Mouse (Mus musculus): ENCODE measurements around the gene Lhfpl2.

Gene Lhfpl2

DNA sequence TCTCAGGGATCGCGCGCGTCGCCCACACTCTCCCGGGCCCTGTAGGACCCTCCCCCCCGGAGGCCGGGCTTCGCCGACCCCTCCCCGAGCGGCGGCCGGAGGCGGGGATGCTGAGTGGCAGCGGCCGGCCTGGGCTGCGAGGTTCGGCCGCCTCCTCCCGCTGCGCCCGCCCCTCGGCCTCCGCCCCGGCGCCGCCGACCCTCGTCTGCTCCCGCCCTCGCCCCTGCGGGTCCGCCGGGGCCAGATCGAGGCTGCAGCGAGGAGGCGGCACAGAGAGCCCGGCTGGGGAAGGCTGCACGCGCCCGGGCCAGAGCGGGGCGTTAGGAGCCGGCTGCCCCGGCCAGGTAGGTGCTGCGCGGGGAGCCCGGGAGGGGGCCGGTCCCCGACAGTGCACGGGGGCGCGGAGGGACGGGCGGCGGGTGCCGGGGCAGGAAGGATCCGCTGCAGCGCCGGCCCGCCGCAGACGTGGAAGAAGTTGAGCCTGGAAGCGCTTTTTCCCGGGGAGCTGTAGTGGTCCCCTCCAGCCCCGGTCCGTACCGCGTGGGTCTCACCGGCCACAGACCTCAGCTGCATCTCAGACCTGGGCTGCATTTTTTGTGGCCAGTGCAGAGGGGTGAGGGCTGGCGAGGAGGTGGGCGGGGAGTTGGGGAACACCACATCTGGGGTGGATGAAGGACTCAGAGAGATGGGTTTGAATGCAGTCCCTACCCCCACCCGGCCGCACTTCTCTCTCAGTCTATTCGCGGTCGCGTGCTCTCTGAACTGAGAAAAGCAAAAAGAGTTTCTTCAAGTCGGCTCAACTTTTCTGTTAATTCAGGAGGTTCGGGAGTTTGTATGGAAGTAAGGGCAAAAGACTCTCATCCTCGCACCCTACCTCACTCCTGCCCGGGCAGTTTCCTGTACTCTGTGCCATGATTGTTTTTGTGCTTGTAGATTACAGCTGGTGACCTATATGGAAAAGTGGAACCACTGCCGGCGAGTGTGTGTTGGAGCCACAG is at the start of gene Lhfpl2:
Gene Lhfpl2 (plus strand): TSS at position 234 of the 998 bp plus-strand sequence.
- 1% methylated on average over 84 of the region's 85 CpGs for WGBS

- 79% methylated on average over 4 of the region's 4 CpGs for WGBS
Measured at GRCm38 (mm10) chr13:94011996-94012575, 45.5 kb upstream of the Lhfpl2 start.

DNA sequence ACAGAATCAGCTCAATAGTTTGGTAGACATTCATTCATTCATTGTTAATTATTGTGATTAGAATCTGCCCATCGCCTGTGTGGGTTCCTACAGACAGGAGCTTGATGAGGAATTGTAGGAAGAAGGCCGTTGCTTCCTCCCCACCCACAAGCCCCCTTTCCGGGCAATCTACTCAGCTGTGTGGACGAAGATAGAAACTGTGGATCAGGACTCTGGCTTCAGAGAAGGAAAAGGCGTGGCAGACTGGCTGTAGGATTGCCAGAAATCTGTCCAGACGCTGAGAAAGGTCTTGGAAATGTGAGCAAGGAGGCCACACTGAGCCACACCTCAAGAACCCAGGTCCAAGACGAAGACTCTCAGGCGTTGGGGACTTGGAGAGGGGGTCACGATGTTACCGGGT is 43.6 kb upstream of the Lhfpl2 start:
- 82% methylated on average over 10 of the region's 10 CpGs for WGBS

- 69% methylated on average over 10 of the region's 13 CpGs for WGBS
Measured at GRCm38 (mm10) chr13:94024575-94024974, 33.0 kb upstream of the Lhfpl2 start.

GRCm38 (mm10) chr13:94029147-94029546 is 28.4 kb upstream of the Lhfpl2 start:
- 56% methylated on average over 10 of the region's 10 CpGs for WGBS

DNA sequence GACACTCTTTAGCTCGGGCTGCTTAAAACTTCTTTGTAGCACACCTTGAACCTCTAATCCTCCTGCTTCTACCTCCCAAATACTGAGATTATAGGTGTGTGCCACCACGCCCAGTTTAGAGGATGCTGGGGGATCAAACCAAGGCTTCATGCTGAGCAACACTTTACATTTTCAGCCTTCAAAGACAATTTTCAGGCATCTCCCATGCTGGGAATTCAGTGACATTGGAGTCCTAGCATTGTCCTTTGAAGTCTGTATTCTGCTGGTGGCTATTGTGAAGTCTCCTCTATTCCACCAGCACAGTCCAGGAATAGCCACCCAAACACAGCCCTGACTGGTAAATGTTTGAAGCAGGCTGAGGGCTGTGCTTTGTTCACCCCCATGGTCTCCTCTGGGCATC is 27.0 kb upstream of the Lhfpl2 start:
- WGBS: 82% methylated on average over 2 of the region's 2 CpGs

DNA sequence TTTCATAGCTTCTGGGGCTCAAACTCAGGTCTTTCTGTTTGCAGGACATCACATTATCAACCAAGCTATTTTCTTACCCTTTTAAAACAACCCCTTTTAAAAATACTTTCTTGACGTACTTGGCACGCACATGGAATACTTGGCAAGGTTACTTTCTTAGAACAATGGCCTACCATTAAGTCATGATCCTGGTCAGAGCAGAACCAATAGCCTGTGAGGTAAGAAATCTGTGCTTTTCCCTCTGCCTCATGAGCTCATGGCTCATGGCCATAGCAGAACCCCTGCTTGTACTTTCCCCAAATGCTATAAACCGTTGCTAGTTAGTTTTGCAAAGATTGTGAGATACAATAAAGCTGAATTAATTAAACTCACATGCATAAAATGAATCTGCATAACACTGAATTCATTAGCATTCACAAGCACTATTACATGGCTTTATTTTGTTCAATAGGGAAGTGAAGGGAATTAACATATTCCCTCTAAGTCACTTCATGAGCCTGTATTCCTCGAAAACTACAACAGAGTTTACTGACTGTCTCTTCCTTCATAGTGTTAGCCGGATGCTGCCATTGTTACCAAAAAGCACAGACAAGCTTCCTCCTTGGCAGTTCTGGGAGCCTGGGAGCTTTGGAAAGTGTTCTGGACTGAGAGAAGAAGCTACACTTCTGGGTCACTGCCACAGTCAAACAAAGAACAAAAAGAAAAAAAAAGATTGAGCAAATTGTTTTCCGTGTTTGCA is 20.1 kb upstream of the Lhfpl2 start:
- 47% methylated on average over 6 of the region's 6 CpGs for WGBS

DNA sequence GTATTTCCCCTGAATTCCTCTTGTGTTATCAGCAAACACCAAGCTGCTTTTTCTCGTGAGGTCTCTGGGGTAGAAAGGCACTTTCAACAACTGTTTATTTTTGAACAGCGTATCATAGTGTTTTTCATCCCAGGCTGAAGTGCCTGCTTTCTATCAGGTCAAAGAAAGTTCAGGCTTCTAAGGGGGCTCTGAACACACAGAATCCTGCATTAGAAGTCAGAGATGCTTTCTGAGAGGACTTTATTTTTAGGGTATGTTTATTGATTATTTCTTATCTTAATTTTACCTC is 19.6 kb upstream of the Lhfpl2 start:
- WGBS: 48% methylated on average over 2 of the region's 2 CpGs

DNA sequence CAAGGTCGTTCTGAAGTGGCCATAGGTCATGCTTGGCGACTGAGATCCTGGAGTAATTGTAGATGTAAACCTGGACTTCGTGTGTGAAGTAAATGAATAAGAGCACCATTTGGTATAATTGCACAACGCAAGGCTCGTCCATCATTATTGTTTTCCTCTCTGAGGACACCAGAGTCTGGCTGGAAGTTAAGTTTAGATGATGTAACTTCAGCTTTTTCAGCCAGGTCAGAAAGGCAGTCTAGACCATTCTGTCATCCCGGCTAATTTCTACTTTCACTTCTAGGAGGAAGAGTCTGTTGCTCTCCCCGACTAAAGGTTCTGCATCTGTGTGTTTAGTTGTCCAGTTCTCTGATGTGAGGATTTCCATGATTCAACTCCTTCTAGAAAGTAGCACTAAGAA is 7.6 kb upstream of the Lhfpl2 start:
- 69% methylated on average over 7 of the region's 7 CpGs for WGBS

DNA sequence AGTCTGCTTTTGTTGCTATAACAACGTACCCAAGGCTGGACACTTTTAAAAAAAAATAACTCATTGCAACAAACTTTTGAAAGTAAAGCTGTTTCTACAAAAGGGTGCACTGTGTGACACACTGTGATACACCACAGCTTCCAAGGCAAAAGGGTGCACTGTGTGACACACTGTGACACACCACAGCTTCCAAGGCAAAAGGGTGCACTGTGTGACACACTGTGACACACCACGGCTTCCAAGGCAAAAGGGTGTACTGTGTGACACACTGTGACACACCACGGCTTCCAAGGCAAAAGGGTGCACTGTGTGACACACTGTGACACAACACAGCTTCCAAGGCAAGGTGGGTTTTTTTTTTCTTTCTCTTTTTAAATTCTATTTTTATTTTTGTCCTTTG is 6.8 kb upstream of the Lhfpl2 start:
- 98% methylated on average over 3 of the region's 3 CpGs for WGBS

GRCm38 (mm10) chr13:94057036-94057562 is 497 bp upstream of the Lhfpl2 start:
- 15% methylated on average over 17 of the region's 17 CpGs for WGBS

GRCm38 (mm10) chr13:94058642-94059222 is 1.1 kb downstream of the Lhfpl2 start:
- WGBS: 53% methylated on average over 6 of the region's 6 CpGs

DNA sequence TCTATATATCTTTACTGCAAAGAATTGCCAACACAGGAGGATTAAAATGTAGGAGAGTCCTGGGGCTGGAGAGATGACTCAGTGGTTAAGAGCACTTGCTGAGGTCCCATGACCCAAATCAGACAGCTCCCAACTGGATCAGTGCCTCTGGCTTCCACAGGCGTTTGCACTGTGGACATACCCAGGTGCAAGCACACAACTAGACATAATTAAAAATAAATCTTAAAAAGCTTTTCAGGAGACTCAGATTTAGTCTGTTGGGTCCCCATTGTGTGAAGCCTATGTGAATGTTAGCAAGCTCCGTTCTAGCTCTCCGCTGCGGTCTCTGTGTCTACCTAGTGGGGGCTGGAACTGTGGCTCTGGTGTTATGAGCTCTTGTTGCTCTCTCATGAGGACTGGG is 1.8 kb downstream of the Lhfpl2 start:
- WGBS: 90% methylated on average over 4 of the region's 4 CpGs

DNA sequence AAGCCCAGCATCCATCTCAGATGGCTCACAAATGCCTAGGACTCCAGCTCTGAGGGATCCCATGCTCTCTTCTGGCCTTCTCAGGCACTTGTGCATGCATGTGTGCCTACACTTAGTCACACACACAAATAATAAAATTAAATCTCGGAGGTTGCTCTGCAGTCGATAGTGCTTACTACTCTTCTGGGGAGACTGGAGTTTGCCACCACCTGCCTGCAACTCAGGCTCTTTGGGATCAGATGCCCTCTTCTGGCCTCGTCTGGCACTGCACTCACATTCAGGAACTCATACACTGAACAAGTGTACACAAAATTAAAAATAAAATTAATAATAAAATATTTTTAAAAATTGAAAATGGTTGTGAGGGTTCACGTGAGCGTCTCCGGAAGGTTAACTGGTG is 2.2 kb downstream of the Lhfpl2 start:
- 88% methylated on average over 6 of the region's 6 CpGs for WGBS

GRCm38 (mm10) chr13:94060461-94060860 is 2.9 kb downstream of the Lhfpl2 start:
- WGBS: 71% methylated on average over 3 of the region's 3 CpGs

DNA sequence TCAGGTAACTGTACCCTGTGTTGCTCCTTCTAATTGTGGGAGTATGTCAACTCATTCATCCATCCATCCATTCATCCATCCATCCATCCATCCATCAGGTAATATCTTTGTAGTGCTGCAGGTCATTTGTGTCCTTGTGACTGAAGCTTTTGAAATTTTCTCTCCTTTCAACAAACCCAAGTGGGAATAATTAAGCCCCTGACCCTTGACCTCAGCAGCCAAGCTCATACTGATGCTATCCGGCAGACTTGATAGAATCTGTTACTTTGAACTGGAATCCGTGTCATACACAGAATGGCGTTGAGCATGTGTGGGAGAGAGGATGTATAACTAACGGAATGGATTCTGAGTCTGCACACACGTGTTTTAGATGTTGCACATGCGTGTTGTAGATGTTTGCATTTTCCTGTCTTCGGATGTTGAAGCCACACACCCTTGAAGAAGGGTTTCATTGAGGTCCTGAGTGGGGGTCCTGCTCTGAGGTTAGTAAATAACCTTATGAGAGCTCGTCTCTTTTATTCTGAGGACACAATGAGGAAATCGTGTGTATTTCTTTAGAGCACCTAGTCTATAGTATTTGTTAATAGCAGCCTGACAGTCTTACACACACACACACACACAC is 3.8 kb downstream of the Lhfpl2 start:
- WGBS: 87% methylated on average over 9 of the region's 9 CpGs

- WGBS: 25% methylated on average over 21 of the region's 21 CpGs
Measured at GRCm38 (mm10) chr13:94062349-94063111, 4.9 kb downstream of the Lhfpl2 start.

GRCm38 (mm10) chr13:94063156-94063555 is 5.6 kb downstream of the Lhfpl2 start:
- 47% methylated on average over 8 of the region's 8 CpGs for WGBS

- WGBS: 78% methylated on average over 7 of the region's 7 CpGs
Measured at GRCm38 (mm10) chr13:94064571-94064970, 7.0 kb downstream of the Lhfpl2 start.

DNA sequence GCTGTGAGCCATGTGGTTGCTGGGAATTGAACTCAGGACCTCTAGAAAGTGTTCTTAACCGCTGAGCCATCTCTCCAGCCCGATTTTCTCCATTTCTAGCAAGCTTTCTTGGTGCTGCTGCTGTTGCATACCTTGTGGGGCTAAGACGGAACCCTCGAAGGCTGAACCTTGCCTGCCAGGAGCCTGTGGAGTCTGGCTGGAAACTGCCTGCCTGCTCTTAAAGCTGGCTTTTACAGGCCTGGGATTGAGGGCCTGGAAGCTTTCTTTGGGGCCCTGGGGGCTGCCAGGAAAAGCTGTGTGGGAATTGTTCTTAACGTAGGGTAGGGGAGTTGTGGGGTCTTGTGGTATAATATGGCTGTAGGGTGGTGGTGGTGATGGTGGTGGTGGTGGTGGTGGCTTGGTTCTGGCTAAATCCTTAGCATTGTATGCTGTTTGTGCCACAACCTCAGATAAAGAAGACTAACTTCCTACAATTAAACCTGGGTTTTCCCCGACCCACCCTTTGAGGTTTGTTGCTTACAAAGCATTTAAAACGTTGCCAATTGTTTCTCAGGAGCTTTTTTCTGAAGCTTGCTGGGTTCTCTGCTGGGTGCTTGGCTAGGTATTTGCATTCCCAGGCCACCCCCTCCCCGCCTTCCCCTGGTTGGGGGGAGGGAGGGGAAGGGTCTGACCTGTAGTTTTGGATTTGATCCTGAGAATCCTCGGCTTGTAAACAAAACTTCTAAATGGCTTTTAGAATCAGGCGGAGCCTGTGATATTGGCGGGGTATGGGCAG is 7.9 kb downstream of the Lhfpl2 start:
- 70% methylated on average over 11 of the region's 11 CpGs for WGBS

Measured in cerebral cortex, adult 2 months (tissue).